Mouse (Mus musculus) G1E-ER4 (cell line): ENCODE results near the gene Tgoln1. TPM values are rescaled to one million over a fixed set of nuclear protein-coding genes. Genes with fewer than 3 reads are reported as not detected.

Experiments
- GATA1 ChIP-seq: IDR thresholded peaks from one replicate; pipeline ENCODE4 v1.8.0; 2012; ENCODE audit warnings: low read length, inconsistent platforms
- polyA plus RNA-seq: library from polyadenylated mRNA; stranded (reverse); fragments of >175 nt; gene quantifications from 2 replicates; pipeline ENCODE4 v1.2.3, GENCODE M21; 2012

Tgoln1 gene
- polyA plus RNA-seq, 1 experiment, result 1.3 TPM

DNA sequence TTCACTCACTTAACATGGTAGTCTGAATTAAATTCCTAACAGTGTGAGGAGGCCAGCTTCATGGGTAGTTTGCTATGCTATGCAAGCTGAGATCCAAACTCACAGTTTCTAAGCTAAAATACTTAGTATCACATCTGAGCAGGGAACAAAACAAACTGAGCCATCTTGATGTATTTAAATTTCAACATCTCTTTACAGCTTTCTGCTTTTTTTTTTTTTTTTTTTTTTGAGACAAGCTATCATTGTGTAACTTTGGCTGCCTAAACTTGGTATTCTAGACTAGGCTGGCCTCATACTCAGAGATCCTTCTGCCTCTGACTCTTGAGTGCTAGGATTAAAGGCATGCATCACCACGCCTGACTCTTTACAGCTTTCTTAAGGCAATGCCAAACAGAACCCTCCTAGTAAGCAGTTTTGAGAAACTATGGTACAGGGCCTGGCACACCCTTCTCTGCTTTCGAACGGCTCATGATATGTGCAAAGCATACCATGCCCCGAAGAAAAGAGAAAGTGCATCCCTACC lies 8.1 kb downstream of the Tgoln1 start:
- no peak for TF ChIP-seq GATA1

- no peak for TF ChIP-seq GATA1
Observed at GRCm38 (mm10) chr6:72607676-72608075, 9.1 kb downstream of the Tgoln1 start.

- no peak for TF ChIP-seq GATA1
Observed at GRCm38 (mm10) chr6:72607060-72607459, 9.7 kb downstream of the Tgoln1 start.

GRCm38 (mm10) chr6:72604066-72604465 lies 12.7 kb downstream of the Tgoln1 start:
- no peak for TF ChIP-seq GATA1

GRCm38 (mm10) chr6:72601732-72602131 lies 15.1 kb downstream of the Tgoln1 start:
- no peak for TF ChIP-seq GATA1

DNA sequence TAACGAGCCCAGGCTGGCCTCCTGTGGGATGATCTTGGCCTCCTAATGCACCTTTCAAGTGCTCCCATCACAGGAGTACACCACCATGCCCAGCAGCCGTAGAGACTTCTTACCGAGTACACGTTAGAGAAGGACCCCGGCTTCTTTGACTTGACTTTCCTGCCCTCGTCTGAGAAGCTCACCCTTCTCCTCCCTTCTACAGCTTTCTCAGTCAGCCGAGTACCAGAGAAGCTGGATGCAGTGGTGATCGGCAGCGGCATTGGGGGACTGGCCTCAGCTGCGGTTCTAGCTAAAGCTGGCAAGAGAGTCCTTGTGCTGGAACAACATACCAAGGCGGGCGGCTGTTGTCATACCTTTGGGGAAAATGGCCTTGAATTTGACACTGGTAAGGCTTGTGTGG lies 16.0 kb downstream of the Tgoln1 start:
- TF ChIP-seq GATA1, result no peak

GRCm38 (mm10) chr6:72600216-72600615 lies 16.6 kb downstream of the Tgoln1 start:
- TF ChIP-seq GATA1, result no peak

GRCm38 (mm10) chr6:72598791-72599557 lies 17.8 kb downstream of the Tgoln1 start:
- no peak for TF ChIP-seq GATA1

- no peak for TF ChIP-seq GATA1
Observed at GRCm38 (mm10) chr6:72597956-72598753, 18.6 kb downstream of the Tgoln1 start, which contains the start of the genes Elmod3 and Retsat. Elmod3 (minus strand) TSS chr6:72598413. Retsat (plus strand) TSS chr6:72598475.

DNA sequence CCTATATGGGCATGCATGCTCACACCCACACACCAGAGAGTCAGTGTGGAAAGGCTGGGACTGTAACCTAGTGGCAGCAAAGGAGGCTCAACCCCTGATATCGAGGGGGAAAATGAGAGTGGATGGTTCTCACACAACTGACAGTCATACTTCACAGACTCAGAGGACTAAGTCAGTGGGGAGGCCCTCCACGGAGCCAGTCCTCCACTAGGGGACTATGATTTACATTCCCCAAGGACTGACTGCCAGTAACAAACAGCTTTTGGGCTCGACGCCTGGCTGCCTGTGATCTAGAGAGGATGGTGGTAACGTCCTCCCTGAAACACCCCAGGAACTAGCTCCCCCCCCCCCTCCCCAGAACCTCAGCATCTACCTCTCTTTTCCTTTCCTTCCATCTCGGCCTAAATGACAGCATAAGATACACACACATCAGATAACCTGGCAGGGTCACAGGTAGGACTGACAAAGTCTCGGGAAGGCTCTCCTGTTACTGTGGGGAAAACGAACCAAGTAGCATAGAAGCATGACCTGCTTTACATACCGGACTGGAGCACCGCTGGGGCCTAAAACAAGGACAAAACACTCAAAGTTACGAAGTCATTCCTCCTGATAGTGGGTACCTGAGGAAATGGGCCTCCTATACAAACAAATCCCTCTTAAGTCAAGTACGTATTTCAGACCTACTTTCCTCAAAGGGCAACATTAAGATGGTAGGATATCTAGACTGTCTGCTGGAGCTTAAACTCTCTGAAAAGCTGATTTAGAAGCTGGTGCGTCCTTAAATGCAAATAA lies 19.5 kb downstream of the Tgoln1 start:
- TF ChIP-seq GATA1, result no peak

- no peak for TF ChIP-seq GATA1
Observed at GRCm38 (mm10) chr6:72593914-72594313, 22.9 kb downstream of the Tgoln1 start.

DNA sequence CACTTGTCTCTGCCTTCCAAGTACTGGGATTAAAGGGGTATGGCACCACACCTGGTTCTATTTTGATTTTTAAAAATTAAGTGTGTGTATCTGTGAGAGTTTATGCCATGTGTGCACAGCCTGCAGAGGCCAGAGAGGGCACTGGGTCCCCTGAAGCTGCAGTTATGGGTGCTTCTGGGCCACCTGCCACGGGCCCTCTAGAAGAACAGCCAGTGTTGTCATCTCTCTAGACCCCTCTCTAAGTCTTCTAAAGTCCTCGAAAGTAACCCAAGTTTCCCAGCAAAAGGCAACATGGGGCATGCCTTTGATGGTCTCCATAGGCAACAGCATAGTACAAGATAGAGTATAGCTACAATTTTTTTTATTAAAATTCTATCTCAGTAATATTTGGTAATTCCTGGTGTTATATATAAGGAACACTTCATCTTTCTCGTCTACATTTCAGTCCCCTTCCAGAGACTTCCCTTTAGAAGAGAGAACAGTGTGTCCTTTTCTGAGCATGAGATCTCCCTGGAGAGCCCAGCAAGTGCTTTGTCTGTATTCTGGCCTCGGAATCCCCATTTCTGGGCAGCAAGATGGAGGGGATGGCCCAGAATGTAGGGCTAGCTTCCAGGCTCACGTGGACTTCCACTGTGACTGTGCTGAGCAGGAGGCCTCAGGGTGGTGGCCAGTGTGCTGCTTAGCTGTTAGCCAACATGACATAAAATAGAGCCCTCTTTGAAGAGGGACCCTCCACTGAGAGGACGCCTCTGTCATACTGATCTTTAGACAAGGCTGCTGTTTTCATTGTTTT lies 23.6 kb downstream of the Tgoln1 start:
- no peak for TF ChIP-seq GATA1

DNA sequence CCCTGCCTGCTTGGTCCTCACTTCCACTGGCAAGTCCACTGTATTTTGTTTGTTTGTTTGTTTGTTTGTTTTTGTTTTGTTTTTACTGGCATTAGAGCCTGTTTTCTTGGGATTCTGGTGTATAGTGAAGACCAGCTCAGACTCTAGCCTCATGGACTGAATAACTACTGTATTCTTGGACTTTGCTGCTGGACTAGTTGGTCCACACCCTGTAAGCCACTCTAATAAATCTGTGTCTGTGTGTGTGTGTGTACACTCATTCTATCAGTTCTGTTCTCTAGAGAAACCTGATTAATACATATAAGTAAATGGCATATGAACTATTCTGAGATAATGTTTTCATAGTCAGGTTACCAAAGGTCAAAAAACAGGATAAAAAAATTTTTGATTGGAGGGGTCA lies 26.7 kb downstream of the Tgoln1 start:
- TF ChIP-seq GATA1, result no peak

- no peak for TF ChIP-seq GATA1
Observed at GRCm38 (mm10) chr6:72588307-72588706, 28.5 kb downstream of the Tgoln1 start.

DNA sequence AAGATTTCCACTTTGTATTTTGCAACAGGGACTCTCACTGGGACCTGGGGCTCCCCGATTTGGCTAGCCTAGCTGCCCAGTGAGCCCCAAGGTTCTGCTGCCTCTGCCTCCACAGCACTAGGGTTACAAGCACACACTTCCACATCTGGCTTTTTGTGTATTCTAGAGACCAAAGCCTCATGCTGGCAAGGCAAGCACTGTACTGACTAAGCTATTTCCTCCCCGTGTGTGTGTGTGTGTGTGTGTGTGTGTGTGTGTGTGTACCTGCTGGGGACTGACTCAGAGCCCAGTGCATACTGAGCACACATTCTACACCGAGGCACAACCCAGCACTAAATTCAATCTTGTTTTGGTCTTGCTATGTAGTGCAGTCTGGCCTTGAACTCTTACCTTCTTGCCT lies 30.1 kb downstream of the Tgoln1 start:
- TF ChIP-seq GATA1, result no peak
